9 mouse cellular contexts compared by ENCODE assay signal in the genomic region with DNA sequence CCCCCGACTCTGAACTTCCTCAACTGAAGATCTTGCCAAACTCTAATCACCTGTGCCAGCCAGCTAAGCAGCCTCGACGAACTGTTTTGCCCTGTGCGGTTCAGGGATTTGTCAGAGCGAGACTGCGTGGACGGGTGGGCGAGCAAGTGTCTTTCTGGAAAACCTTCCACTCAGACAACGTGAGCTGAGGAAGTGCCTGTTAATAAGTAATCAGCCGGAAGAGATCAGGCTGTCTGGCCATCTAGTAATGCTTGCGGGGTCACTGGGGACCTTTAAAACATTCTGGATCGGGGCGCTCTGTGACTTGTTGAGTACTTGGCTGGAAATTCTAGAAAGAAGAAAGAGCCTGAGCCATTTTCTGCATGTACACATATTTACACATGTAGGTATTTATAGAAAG.
DNase-seq lines count a peak whose midpoint lies in the region; ATAC-seq and TF ChIP-seq lines count a peak whose summit lies in the region.
"Had no signal": no experiment of that assay in that cellular context is flagged by ENCODE, and none has a peak within 500 bp of the region (broad histone marks: within the 10 kb centered on the region; RNA-seq: fewer than 3 reads in every experiment).

No protein-coding gene starts in this region.

- ATAC-seq in cerebellum, adult (ENCODE audit: insufficient number of reproducible peaks, low FRiP score, low TSS enrichment) = no peak
- ATAC-seq in heart, postnatal 0 days (ENCODE audit: insufficient read depth, low read depth) = no peak
- peak; percentile 36; the same call in 1 of the 2 replicates for ATAC-seq in forebrain, embryonic 16.5 days

- no peak overlapping the region for H3K9ac ChIP-seq in heart, postnatal 0 days (replicated peaks; ENCODE audit: low read depth, low read length)
- H3K9ac ChIP-seq in forebrain, embryonic 16.5 days (replicated peaks; ENCODE audit: low read depth, low read length) = no peak overlapping the region

- intact Hi-C loops in heart, postnatal 10 days (cut with DNase I) = no loop called here

- 50% methylated on average over 13 of the region's 13 CpGs for whole genome bisulfite sequencing in heart, postnatal 0 days
- WGBS in forebrain, embryonic 16.5 days = 22% methylated on average over 13 of the region's 13 CpGs

- H3K27ac ChIP-seq in heart, postnatal 0 days (ENCODE audit: low read depth) = no peak overlapping the region
- no peak overlapping the region for H3K27ac ChIP-seq in forebrain, embryonic 16.5 days (ENCODE audit: low read length)

- no peaks in the 10 kb centered on the region for H3K36me3 ChIP-seq in heart, postnatal 0 days (replicated peaks; ENCODE audit: control insufficient read depth, insufficient read depth, low read length)
- H3K36me3 ChIP-seq in forebrain, embryonic 16.5 days (ENCODE audit: control insufficient read depth, insufficient read depth) = no peaks in the 10 kb centered on the region

- H3K9me3 ChIP-seq in heart, postnatal 0 days (replicated peaks; ENCODE audit: control insufficient read depth, low read length) = no peaks in the 10 kb centered on the region
- no peaks in the 10 kb centered on the region for H3K9me3 ChIP-seq in forebrain, embryonic 16.5 days (ENCODE audit: control insufficient read depth, low read length)

- peak; percentile 42 to 45 for DNase-seq in cerebellum, postnatal 10 days
- DNase-seq in heart, postnatal 0 days (ENCODE audit: low spot score) = no peak
- DNase-seq in heart, postnatal 10 days = no peak
- peak; percentile 27 to 43 for DNase-seq in kidney, postnatal 25 days
- DNase-seq in spleen, adult 12 weeks (ENCODE audit: low spot score) = no peak
- DNase-seq in urinary bladder, adult 18-20 months (ENCODE audit: low spot score in 2 of 2) = no peak
- DNase-seq: cerebellum, postnatal 36 days had no signal

- no peak for TF ChIP-seq CTCF in heart, postnatal 0 days (IDR thresholded peaks at IDR 0.05; ENCODE audit: low read depth)

- no peak for TF ChIP-seq EP300 in heart, postnatal 0 days (IDR thresholded peaks at IDR 0.05; ENCODE audit: low read depth)

- no peak overlapping the region for H3K4me3 ChIP-seq in heart, postnatal 0 days (ENCODE audit: low read depth, low read length)
- H3K4me3 ChIP-seq in forebrain, embryonic 16.5 days (replicated peaks; ENCODE audit: low read length) = no peak overlapping the region

- peak overlapping the region; percentile 8; the same call in 1 of the 2 replicates for H3K4me2 ChIP-seq in heart, postnatal 0 days (ENCODE audit: low read depth, low read length)
- no peak overlapping the region for H3K4me2 ChIP-seq in forebrain, embryonic 16.5 days (ENCODE audit: low read length)

- no peaks in the 10 kb centered on the region for H3K27me3 ChIP-seq in heart, postnatal 0 days (ENCODE audit: control insufficient read depth, insufficient read depth, low read length)
- no peaks in the 10 kb centered on the region for H3K27me3 ChIP-seq in forebrain, embryonic 16.5 days (replicated peaks; ENCODE audit: control insufficient read depth, insufficient read depth, low read length)

- peaks cover 22% of the 10 kb centered on the region for H3K4me1 ChIP-seq in heart, postnatal 0 days (ENCODE audit: control insufficient read depth, insufficient read depth)
- H3K4me1 ChIP-seq in forebrain, embryonic 16.5 days (replicated peaks; ENCODE audit: control insufficient read depth, insufficient read depth, low read length) = peaks cover 38% of the 10 kb centered on the region

Comparison
In these comparisons a context has a peak if more than half of its experiments do, and no peak if none do; other contexts are left out.
1. DNase-seq: peak in cerebellum, postnatal 10 days (2 of 2) and kidney, postnatal 25 days (2 of 2); none in heart, postnatal 0 days (single experiment), heart, postnatal 10 days (0 of 2), spleen, adult 12 weeks (single experiment) and urinary bladder, adult 18-20 months (0 of 2).